Mouse (Mus musculus): ENCODE data around the gene Tango2.

The Tango2 gene

DNA sequence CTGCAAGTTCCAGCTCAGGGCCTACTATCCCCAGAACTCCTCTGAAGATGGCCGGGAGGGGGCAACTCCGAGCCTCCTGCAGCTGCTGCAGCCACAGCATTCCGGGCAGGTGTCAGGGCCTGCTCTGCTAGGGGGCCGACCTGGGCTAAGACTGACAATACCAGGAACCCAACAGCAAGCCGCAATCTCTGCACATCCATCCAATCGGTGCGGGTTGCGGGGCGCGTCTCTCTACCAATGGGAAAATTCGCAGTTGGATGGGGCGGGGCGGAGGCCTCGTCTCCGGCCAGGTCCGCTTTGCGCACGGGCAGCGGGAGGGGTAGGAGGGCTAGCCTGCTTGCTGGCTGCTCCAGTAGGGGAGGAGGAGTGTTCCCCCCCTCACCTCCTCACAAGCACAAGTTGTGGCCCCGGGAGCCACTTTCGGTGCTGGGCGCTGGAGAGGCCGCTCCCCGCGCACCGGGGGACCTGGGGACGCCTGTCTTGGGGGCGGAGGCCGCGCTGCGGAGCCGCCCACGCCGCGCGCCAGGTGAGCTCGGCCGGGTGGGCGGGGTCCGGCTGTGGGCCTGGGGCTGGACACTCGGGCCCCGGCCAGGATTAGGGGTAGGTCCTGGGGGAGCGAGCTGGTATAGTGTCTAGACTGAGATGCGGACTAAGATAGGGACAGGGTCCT lies at the start of gene Tango2, which contains the start of gene Arvcf:
Gene Tango2 (minus strand): TSS at position 173 of the 670 bp plus-strand sequence.
Gene Arvcf (plus strand): TSS at position 252 of the 670 bp plus-strand sequence.
- DNase-seq, result peak; percentile 95

DNA sequence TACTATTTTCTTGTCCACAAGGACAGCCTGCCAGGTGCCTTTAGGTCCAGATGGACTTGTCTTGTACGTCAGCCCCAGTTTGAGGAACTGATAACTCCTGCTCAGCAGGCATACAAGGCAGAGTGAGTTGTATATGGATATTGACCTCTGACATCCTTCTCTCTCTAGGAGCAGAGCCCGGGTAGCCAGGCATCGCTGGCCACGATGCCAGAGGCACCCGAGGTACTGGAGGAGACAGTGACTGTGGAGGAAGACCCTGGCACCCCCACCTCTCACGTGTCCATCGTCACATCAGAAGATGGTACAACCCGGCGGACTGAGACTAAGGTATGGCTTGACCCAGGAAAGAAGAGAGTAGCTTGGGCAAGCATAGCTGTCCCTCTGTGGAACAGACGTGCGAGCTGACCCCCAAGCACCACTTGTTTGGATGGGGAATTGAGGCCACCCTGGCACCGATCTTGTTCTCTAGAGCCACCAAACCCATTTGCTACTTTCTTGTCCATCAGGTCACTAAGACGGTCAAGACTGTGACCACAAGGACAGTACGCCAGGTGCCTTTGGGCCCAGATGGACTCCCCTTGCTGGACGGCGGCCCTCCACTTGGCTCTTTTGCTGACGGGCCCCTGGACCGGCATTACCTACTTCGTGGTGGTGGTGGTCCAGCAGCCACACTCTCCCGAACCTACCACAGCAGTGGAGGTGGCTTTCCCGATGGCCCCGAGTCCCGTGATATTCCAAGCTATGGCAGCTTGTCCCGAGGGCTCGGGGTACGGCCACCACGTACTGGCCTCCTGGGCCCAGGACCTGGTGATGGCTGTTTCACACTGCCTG lies 49.1 kb upstream of the Tango2 start:
- DNase-seq, result no peak

DNA sequence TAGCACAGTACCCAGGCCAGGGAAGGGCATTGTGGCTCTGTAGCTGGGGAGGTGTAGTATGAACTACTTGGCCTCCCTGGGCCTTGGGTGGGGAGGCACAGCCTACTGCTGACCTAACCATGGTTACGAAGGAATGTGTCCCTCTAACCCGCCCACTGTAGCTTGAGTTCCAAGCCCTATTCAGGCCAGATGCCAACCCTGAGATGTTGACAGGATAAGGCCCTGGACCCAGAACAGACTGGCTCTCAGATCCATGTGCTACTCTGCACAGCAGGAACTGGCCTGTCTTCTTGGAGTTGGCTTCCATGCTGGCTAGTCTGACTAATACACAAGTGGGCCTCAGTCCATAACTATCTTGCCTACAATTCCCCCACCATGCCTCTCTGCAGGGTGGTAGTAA lies 48.3 kb upstream of the Tango2 start:
- DNase-seq, result peak; percentile 79

DNA sequence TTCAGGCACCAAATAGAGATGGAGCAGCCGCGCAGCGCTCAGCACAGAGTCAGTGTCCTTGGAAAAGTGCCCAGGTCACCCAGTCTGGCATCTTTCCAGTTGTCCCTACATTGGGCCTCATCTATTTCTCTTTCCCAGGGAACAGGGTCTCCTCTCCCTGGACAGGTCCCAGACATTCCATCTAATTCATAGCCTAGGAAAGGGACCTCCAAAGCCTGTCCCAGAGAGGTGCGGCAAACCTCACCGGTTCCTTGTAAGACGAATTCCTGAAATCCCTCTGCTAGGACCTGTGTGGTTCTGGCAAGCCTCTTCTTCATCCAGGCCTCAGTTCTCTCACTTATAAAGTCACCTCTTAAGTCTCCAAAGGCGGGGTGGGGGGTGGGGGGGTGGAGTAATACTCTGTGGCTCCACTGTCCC lies 47.7 kb upstream of the Tango2 start:
- DNase-seq, result peak; percentile 61

DNA sequence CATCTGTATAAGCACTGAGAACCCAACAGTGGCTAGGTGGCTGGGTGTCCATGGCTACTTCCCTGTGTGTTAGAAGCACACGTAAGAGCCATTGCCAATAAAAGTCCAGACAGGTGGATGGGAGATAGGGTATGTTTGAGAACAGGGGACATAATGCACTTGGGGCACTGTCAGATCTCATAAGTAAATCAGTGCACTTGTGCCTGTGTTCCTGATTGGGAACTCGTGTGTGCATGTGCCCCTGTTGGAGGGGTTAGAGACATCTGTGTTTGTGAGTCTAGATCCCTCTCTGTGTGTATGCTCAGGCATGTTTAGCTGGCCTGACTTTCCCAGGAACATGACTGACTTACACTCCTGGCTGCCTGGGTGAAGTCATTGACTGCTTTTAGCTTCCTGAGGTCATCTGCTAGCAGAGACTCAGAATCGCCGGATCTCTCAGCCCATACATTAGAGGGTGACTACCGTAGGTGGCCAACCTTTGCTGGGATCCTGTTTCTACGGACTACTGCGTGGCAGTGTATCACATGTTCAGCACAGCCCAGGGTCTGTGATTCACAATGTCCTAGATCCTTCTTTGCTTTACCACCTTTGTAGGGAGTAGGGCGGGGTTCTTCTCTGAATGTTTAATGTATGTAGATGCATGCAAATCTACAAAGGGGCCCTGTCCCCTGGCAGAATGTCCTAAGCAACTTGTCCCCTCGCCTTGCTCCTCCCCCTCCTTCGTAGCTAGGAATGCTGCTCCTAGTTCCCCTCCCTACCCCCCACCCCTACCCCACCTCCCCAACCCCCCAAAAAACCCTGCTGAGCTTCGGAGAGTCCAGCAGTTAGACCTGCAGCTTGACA lies 47.1 kb upstream of the Tango2 start:
- no peak for DNase-seq

DNA sequence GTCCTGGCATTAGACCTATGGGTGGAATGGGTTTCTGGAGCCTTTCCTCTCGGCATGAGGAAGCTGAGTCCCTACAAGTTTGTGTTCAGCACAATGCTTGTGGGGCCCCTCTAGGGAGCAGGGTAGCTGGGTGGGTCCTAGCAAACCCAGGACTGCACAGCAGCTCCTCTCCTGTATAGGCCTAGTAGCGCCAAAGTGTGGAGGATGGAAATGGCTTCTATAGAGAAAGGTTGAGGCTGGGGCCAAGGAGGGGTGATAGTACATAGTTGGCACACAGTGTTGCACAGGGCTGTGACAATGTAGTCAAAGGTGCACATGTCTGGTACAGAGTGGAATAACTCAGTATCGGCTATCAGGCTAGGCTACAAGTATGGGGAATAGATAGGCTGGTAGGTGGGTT lies 46.2 kb upstream of the Tango2 start:
- DNase-seq, result no peak

DNA sequence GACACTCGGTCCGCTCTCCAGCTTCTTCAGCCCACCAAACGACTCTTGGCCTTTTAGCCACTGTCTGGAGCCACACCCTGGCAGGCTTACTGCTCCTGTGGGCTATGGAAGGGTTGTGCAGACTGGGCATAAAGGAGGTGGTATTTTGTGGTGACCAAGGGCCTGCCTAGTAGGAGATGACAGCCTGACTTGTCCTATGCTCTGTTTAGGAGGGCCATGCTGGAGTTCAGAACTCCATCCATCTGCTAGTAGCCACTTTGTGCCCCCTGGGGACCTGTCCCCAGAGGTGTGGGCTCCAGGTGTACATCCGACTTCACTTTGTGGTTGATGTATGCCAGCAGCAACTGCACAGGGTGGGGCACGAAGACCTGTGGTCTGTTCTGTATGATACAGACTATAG lies 45.7 kb upstream of the Tango2 start:
- no peak for DNase-seq

DNA sequence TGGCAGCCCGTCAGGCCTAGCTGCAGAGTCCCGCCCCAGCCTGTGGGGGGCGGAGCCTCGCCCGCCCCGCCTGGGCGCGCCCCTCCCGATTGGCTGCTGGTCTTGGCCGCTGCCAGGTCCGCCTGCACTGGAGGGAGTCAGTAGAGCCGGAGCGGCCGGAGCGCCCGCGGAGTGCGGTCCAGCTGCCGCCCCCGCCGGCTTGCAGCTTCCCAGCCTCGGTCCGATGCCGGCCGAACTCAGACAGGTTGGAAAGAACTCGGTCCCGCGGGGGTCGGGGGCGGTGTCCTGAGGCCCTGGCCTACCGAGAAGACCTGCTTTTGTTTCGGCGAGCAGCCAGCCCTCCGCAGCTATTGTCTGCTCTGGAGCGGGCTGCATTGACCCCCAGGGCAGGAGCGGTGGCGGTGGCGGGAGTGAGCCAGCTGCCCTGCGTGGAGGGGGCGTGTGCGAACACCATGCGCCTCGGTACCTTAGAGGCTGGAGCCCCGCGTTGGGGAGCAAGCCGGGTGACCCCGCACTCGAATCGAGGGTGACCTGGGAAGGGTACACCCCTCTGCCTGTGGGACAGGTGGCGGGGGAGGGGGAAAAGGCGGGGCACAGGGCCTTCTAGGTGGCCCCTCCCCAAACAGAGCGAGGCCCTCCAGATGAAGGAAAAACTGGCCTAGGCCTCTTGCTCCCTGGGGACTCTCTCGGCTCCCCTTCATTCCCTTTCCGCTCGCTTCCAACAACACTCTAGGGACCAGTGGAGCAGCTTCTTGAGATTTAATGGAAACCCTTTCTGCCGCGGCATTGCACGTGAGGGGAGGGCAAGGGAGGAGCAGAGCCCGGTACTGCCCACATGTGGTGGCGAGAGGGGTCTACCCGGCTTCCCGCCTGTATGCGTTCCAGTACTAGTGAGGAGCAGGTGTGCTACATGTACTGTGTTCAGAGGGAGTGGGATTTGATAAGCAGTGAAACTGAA lies 44.8 kb upstream of the Tango2 start:
- DNase-seq, result peak; percentile 78

DNA sequence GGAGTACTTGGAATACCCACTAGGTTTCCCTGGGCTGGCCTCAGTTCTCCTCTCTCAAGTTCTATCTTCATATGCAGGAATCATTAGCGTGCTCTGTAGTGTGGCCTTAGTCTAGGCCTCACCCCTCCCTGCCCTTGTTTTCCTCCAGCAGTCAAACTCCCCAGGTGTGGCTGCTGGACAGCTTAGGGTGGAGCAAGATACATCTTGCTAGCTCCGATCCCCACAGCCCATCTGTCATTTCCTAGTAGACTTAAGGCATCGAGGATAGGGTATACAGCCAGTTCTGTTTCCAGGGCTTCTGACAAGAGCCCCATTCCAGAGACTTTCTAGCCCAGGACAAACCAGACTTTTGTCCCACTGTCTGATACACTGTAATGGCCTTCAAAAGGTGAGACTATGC lies 43.8 kb upstream of the Tango2 start:
- no peak for DNase-seq

DNA sequence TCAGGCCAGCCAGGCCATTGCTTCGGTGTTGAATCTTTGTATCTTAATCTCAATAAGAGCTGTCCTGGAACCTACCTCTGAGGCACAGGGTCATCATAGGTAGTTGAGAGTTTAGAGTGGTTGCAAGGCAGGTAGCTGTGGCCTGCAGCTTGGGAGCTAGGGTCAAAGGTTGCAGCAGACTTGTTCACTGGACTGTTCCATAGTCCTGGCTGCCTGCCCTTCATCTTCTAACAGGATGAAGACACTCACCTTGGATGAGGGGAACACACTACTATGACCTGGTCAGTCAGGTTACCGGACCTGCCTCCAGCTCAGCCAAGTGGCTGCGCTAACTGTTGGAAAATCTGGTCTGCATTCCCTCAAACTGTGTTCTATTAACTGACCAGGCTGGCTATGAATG lies 43.2 kb upstream of the Tango2 start:
- no peak for DNase-seq

DNA sequence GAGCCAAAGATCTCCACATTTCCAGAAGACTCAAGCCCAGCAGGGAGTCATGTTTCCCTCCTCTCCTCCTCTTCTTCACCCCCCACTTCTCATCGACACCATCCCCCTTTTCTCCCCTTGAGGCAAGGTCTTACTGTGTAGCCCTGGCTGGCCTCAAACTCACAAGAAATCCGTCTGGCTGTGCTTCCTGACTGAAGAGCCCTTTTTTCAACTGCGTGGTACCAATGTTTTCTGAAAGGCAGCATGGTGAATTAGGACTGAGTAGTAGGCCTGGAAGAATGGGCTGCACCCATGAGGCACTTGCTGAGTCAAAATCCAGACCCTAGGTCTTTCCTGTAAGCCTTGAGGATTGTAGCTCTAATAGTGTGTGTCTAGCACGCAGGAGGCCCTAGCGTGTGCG lies 42.5 kb upstream of the Tango2 start:
- no peak for DNase-seq

DNA sequence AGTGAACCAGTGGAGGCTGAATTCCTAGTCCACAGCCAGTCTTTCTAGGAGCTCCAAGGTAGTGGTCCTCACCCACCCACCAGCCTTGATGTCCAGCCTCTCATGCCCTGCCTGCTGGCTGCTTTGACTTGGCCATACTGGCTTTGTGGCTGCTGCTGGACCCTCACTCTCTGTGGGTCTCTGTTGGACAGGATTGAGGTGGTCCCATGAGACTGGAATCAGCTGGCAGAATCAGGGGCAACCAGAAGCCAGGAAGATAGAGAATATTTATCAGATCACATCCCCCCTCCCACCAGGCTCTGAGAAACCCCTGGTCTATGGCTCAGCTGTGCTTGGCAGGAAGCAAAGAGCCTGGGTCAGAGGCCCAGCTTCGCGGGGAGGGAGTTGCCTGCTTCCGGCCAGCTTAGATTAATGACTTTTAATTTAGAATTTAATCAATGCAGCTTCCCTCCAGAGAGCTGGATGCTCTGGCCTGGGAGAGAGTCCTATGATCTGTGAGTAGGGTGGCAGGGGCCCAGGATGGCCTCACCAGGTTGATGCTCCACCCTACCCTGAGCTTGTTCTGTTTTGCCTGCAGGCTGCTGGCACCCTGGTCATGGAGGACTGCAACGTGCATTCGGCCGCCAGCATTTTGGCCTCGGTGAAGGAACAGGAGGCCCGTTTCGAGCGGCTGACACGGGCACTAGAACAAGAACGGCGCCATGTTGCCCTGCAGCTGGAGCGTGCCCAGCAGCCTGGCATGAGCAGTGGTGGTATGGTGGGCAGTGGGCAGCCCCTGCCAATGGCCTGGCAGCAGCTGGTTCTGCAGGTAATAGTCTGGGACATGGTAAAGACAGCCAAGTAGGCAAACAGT lies 40.9 kb upstream of the Tango2 start:
- DNase-seq, result no peak

DNA sequence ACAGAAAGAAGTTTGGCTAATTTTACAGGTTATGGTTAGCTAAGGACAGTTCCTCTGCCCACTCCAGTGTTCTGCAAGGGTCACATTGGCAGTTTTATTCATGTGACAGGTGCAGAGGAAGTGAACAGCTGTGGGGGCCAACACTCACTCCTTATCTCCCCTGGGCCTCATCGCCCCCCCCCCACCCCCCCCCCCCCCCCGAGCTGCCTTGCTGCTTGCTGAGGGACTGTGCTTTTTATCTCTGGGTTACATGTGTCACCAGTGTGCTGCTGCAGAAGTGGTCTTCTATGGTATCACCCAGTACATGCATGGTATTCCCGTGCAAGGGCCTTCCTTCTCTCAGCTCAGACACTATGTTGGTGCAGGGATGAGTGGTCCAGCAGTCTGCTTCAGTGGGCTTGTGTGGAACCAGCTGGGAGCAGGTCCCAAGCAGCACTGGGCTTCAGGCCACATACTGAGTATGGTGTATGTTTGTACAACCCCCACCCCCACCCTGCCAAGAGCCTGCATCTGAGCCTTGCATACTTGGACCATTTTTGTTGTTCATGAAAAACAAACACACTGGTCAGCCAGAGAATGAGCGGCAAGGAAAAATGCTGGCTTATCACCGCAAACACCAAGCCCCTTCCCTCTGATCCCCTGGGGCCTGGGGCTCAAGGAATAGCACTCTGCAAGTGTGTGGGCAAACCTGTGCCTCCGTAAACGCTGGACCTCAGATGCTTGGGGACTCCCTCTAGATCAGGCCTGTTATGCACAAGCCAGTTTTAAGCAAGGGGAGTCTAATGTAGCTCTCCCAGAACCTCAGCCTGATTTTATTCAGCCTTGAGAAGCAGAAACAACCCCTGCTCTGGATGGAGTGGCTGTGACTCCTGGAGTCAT lies 40.0 kb upstream of the Tango2 start:
- DNase-seq, result no peak

DNA sequence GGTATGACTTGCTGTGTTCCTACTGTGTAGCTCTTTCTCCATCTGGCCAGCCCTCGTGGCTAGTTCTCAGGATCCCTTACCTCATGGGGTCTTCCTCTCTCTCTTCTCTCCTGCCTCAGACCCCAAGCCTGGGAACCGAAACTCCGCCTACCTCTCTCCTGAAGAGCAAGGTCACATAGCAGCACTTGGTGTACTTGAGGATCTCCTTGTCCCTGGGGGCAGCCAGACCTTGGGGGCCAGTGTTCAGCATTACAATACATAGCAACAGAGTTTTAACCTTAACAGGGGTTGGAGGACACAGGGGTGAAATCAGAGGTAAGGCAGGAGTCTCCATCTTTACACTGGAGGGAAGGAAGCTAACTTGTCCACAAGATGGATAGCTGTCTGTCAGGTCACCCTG lies 39.1 kb upstream of the Tango2 start:
- peak; percentile 13 for DNase-seq

DNA sequence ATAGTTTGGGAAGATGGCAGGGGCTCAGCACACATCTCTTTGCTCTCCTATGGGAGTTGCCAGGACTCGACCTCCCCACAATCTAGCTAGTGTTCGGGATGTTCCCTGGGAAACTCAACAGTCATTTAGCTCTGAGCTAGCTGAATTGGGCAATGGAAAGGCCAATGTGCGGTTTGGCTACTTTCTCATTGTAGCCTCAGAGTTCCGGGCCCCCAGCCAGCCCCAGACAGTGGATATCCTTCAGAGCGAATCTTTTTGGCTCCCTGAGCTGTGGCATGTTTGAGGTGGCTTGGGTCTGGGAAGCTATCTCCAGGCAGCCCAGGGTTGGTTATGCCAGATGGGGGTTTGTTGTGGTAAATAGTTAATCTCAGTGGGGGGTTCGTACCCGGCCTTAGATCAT lies 38.5 kb upstream of the Tango2 start:
- DNase-seq, result peak; percentile 20

DNA sequence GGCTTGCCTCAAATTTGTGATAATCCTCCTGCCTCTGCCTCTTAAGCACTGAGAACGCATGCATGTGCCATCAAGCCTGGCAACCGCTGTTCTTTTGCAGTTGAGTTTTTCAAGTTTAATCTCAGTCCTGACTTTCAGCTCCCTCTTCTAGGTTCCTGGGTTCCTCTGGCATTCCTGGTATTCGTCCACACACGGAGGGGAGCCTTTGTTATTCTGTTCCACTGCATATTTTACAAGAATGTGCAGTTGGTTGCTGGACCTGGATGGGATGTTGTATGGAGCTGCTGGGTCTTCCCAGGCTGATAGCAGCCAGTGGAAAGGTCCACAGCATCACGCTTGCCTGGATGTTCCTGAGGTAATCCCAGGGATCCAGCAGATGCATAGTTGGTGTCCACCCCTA lies 37.5 kb upstream of the Tango2 start:
- DNase-seq, result no peak

DNA sequence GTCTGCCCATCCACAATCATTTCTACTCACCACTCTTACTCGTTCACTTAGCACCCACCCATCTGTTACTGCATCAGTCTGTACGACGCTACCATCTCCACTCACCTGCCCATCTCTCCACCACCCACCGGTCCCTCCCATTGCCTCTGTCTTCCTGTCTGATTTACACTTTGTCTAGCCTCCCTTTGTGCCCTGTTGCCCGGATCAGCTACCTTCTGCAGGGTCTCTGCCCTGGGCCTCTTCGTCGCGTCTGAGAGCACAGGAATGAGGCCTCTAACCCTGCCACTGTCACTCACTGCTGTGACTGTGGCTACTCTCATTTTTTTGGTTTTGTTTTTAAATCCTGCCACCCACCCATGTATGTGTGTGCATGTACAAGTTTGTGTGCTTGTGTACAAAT lies 36.8 kb upstream of the Tango2 start:
- DNase-seq, result no peak

DNA sequence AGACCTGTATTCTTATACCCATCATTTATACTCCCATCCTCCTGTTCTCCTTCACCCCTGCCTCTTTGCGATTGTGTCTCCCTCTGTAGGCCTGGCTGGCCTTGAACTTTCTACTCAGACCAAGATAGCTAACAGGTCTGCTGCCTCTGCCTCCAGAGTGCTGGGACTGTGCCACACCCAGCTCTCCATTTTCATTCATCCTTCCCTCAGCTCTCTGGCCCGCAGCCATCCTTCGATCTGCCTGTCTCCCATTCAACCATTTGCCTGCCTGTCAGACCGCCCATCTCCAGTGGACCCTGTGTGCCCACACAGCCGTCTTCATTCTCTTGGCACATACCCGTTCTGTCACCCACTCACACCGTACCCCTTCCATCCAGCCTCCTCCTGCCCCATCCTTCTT lies 36.3 kb upstream of the Tango2 start:
- DNase-seq, result peak; percentile 23

DNA sequence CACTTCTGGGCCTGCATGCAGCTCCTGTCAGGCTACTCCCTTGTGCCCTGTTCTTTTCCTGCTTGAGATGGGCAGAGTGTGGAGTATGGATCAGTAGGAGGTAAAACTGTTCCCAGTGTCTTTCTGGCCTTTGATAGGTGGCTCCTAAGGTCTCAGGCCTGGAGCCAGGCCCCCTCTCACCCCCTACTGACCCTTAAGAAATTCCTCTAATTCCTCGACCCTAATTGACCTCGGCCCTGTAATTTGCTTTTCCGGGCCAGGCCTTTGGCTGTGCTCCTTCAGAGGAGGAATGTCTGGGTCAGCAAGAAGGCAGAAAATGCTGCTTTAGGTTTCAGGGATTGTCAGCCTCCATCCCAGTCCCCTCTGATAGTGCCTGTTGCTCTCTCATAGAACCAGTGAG lies 35.9 kb upstream of the Tango2 start:
- no peak for DNase-seq

DNA sequence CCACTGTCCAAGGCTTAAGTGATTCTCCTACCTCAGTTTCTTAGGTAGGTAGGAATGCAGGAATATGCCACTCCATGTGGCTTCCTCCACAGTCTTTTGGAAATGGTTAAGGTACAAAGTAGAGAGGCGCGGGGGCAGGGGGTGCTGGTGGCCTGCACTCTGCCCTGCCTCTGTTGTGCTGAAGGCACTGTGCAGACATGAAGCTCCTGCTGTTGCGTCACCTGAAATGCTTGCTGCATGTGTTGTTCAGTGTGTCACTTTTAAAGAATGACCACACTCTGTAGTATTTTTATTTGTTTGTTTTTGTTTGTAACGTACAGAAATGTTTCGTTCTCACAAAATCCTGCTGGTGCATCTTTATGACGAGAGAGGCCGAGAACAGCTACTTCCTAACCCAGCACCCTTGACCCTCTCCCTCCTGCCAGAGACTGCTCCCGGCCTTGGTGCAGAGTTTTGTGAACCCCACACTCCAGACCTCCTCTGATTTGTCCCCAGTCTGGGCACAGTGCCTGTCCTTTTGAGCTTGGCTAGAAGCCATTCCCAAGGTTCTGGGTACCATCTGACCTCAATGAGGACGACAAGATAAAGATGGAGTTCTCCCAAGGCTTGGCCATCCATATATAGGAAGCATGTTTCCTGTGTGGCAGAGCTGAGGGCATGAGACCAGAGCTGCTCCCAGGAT lies 35.3 kb upstream of the Tango2 start:
- DNase-seq, result peak; percentile 52

Measured in cerebellum, adult 11 months (tissue).